Mouse (Mus musculus) lung, postnatal 0 days (tissue): ENCODE measurements around the gene Pip5k1b.

Source experiments
- CTCF ChIP-seq: IDR thresholded peaks from 2 replicates; pipeline ENCODE4 v1.5.1; 2016; ENCODE audit warnings: antibody characterized with exemption, mild to moderate bottlenecking
- EP300 ChIP-seq: IDR thresholded peaks from 2 replicates; pipeline ENCODE4 v1.6.1; 2016; ENCODE audit warnings: antibody characterized with exemption, mild to moderate bottlenecking, control low read depth

DNA sequence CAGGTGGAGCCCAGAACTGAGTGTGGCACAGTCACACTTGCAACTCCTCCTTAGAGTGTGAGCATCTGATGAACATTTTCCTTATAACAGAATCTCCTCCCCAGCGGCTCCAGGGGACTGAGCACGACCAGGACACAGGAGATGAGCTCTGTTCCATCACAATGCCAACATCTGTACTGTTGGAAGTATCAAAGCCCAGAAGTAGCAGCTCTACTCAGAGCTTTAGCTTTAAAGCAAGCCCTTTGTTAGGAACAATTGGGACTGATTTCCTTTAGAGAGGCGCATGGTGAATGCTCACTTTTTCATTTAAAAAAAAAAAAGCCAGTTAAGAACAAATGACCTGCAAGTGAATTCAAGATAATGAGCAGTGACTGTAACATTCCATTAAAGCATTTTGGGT is 63.8 kb downstream of the Pip5k1b start:
- no peak for TF ChIP-seq CTCF
- no peak for TF ChIP-seq EP300
